ENCODE assay signal across 10 mouse cellular contexts in the genomic region with DNA sequence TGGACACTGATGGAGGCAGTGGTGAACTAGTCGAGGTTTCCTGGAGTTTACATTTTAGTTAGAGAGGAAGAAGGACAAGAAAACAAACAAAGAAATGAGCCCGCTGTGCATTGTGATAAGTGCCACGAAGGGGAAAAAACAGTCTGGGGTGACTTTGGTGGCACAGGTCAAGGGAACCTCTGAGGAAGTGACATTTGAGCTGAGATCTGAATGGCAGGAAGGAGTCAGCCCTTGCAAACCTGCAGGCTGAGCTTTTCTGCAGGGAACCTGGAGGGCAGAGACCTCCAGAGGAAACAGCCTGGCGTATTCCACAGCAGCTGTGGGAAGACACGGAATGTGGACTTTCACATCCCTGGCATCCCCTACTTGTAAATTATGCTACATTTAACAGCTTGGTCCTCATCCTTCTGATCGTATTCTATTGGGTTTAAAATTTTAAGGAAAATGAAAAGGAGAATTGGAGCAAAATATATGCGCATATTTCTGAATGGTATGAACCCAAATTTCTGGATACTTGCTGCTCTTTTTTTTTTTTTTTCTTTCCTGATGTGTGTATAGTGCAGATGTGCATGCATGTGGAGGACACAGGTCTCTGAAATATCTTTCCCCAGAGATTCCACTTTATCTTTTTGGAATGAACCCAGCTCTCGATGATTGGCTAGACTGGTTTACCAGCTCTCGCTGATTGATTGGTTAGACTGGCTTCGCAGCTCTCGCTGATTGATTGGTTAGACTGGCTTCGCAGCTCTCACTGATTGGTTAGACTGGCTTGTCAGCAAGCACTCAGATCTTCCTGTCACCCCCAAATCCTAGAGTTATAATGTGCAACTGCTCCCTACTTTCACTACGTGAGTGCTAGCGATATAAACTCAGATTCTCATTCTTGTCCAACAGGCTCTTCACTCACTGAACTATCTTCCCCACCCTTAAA.
DNase-seq lines count a peak whose midpoint lies in the region; ATAC-seq and TF ChIP-seq lines count a peak whose summit lies in the region.
"Had no signal": no experiment of that assay in that cellular context is flagged by ENCODE, and none has a peak within 500 bp of the region (broad histone marks: within the 10 kb centered on the region; RNA-seq: fewer than 3 reads in every experiment).

No protein-coding gene starts in this region.

- intact Hi-C loops in heart, postnatal 14 days (cut with DNase I): no loop called here

- TF ChIP-seq CTCF in heart, postnatal 0 days (IDR thresholded peaks at IDR 0.05; ENCODE audit: low read depth): no peak
- no peak for TF ChIP-seq CTCF in lung, postnatal 0 days (IDR thresholded peaks at IDR 0.05)

- no peak for ATAC-seq in heart, postnatal 0 days (ENCODE audit: insufficient read depth, low read depth)
- ATAC-seq in lung, postnatal 0 days: peak; percentile 26; the same call in 1 of the 2 replicates

- no peak overlapping the region for H3K4me2 ChIP-seq in heart, postnatal 0 days (ENCODE audit: low read depth, low read length)
- no peak overlapping the region for H3K4me2 ChIP-seq in lung, postnatal 0 days (replicated peaks; ENCODE audit: low read depth, low read length)
- H3K4me2 ChIP-seq: stomach, embryonic 15.5 days had no signal

- no peak overlapping the region for H3K9ac ChIP-seq in heart, postnatal 0 days (replicated peaks; ENCODE audit: low read depth, low read length)
- no peak overlapping the region for H3K9ac ChIP-seq in lung, postnatal 0 days (replicated peaks; ENCODE audit: low read depth)
- H3K9ac ChIP-seq: stomach, embryonic 15.5 days had no signal

- no peaks in the 10 kb centered on the region for H3K9me3 ChIP-seq in heart, postnatal 0 days (replicated peaks; ENCODE audit: control insufficient read depth, low read length)
- H3K9me3 ChIP-seq in lung, postnatal 0 days (ENCODE audit: low read length): no peaks in the 10 kb centered on the region
- H3K9me3 ChIP-seq: stomach, embryonic 15.5 days had no signal

- no peaks in the 10 kb centered on the region for H3K4me1 ChIP-seq in heart, postnatal 0 days (ENCODE audit: control insufficient read depth, insufficient read depth)
- H3K4me1 ChIP-seq in lung, postnatal 0 days (ENCODE audit: insufficient read depth, low read depth, low read length): no peaks in the 10 kb centered on the region
- H3K4me1 ChIP-seq: stomach, embryonic 15.5 days had no signal

- peak; percentile 13 to 33 for DNase-seq in heart, adult 9 months (ENCODE audit: low spot score in 2 of 2)
- DNase-seq in heart, postnatal 14 days: no peak
- peak; percentile 51 for DNase-seq in embryo, embryonic 10 days (ENCODE audit: low spot score)
- DNase-seq in heart, postnatal 0 days (ENCODE audit: low spot score): no peak
- peak; percentile 14 for DNase-seq in lung, postnatal 0 days (ENCODE audit: low spot score)
- DNase-seq in cerebellum, adult 9-11 months: no peak
- DNase-seq in urinary bladder, adult 18-20 months (ENCODE audit: low spot score in 2 of 2): no peak
- DNase-seq in cerebellum, adult 11-12 months: no peak

- no peaks in the 10 kb centered on the region for H3K36me3 ChIP-seq in heart, postnatal 0 days (replicated peaks; ENCODE audit: control insufficient read depth, insufficient read depth, low read length)
- H3K36me3 ChIP-seq in lung, postnatal 0 days (ENCODE audit: insufficient read depth, low read length): no peaks in the 10 kb centered on the region
- H3K36me3 ChIP-seq: stomach, embryonic 15.5 days had no signal

- H3K27me3 ChIP-seq in heart, postnatal 0 days (ENCODE audit: control insufficient read depth, insufficient read depth, low read length): no peaks in the 10 kb centered on the region
- no peaks in the 10 kb centered on the region for H3K27me3 ChIP-seq in lung, postnatal 0 days (replicated peaks; ENCODE audit: insufficient read depth, low read length)
- H3K27me3 ChIP-seq: stomach, embryonic 15.5 days had no signal

- H3K27ac ChIP-seq in heart, postnatal 0 days (ENCODE audit: low read depth): peak overlapping the region; percentile 56
- peak overlapping the region; percentile 4; the same call in 1 of the 2 replicates for H3K27ac ChIP-seq in lung, postnatal 0 days (ENCODE audit: low read length)
- H3K27ac ChIP-seq: macrophage; stomach, embryonic 15.5 days had no signal

- 57% methylated on average over 14 of the region's 14 CpGs for WGBS in heart, postnatal 0 days
- 44% methylated on average over 14 of the region's 14 CpGs for WGBS in lung, postnatal 0 days

- TF ChIP-seq EP300 in heart, postnatal 0 days (IDR thresholded peaks at IDR 0.05; ENCODE audit: low read depth): no peak
- no peak for TF ChIP-seq EP300 in lung, postnatal 0 days (IDR thresholded peaks at IDR 0.05)

- no peak overlapping the region for H3K4me3 ChIP-seq in heart, postnatal 0 days (ENCODE audit: low read depth, low read length)
- H3K4me3 ChIP-seq in lung, postnatal 0 days (ENCODE audit: low read depth, low read length): no peak overlapping the region
- H3K4me3 ChIP-seq: stomach, embryonic 15.5 days had no signal

Comparison
In these comparisons a context has a peak if more than half of its experiments do, and no peak if none do; other contexts are left out.
1. DNase-seq: peak in heart, adult 9 months (2 of 2), embryo, embryonic 10 days (single experiment) and lung, postnatal 0 days (single experiment); none in heart, postnatal 14 days (0 of 2), heart, postnatal 0 days (single experiment), cerebellum, adult 9-11 months (single experiment), urinary bladder, adult 18-20 months (0 of 2) and cerebellum, adult 11-12 months (single experiment).